Mouse (Mus musculus) ES-Bruce4 (cell line): ENCODE data around the gene Snx11. TPM values are rescaled to one million over a fixed set of nuclear protein-coding genes. Genes with fewer than 3 reads are reported as not detected.

Experiments used
- H3K27ac ChIP-seq: 2 replicates; pipeline ENCODE4 v1.5.1; 2012; ENCODE audit warnings: low read length, inconsistent platforms; ENCODE audit not compliant: insufficient read depth
- H3K27me3 ChIP-seq: 2 replicates; pipeline ENCODE4 v1.6.1; 2012; ENCODE audit warnings: mild to moderate bottlenecking, low read length, inconsistent platforms; ENCODE audit not compliant: control insufficient read depth, poor library complexity, insufficient read depth, severe bottlenecking
- H3K36me3 ChIP-seq: 2 replicates; pipeline ENCODE4 v1.6.1; 2012; ENCODE audit warnings: inconsistent platforms, mild to moderate bottlenecking, low read length, moderate library complexity; ENCODE audit not compliant: control insufficient read depth, poor library complexity, insufficient read depth, severe bottlenecking
- H3K4me1 ChIP-seq: one replicate; pipeline ENCODE4 v1.8.1; 2011; ENCODE audit warnings: low read length; ENCODE audit not compliant: control insufficient read depth, insufficient read depth
- H3K4me3 ChIP-seq: 2 replicates; pipeline ENCODE4 v1.5.1; 2011; ENCODE audit warnings: low read depth, mild to moderate bottlenecking, low read length
- H3K9ac ChIP-seq: 2 replicates; pipeline ENCODE4 v1.6.1; 2012; ENCODE audit warnings: low read depth, mild to moderate bottlenecking, inconsistent platforms; ENCODE audit not compliant: poor library complexity, severe bottlenecking
- H3K9me3 ChIP-seq: replicated peaks from 2 replicates; pipeline ENCODE4 v1.6.1; 2012; ENCODE audit warnings: mild to moderate bottlenecking, low read length, inconsistent platforms; ENCODE audit not compliant: control insufficient read depth, poor library complexity, insufficient read depth, severe bottlenecking
- CTCF ChIP-seq: IDR thresholded peaks from one replicate; pipeline ENCODE4 v1.8.1; 2011; ENCODE audit warnings: low read depth, low read length
- EP300 ChIP-seq: IDR thresholded peaks from 2 replicates; pipeline ENCODE4 v1.6.1; 2011; ENCODE audit warnings: low read depth, low read length; ENCODE audit not compliant: insufficient read depth
- POLR2A ChIP-seq: IDR thresholded peaks from one replicate; pipeline ENCODE4 v1.8.1; 2011; ENCODE audit warnings: low read length; ENCODE audit not compliant: insufficient read depth
- polyA plus RNA-seq: library from polyadenylated mRNA; stranded (reverse); fragments of >200 nt; gene quantifications from 2 replicates; pipeline ENCODE4 v1.2.4, GENCODE M21; 2011; ENCODE audit warnings: low read depth; ENCODE audit not compliant: missing spikeins, insufficient read depth, insufficient read length

The Snx11 gene
- polyA plus RNA-seq, 1 experiment = 27.3 TPM

DNA sequence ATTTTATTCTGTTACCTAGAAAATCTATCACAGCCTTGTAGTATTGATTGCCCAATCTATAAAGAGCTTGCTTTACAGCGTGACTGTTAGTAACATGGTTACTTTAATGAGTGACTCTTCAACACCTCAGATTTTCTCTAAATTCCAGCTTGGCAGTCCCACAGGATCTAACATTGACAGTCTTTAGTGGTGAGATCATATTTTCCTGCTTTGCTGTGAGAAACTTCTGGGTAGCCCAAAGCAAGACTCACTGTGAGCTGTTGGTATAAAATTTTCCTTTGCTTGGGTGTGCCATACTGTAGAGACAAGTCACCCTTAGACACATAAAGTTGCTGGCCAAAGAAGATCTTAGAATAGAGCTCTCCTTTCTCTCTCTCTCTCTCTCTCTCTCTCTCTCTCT is 51.5 kb downstream of the Snx11 start:
- Histone ChIP-seq H3K9me3 (no peaks in the 10 kb centered on the region), H3K4me1 (peaks cover 4% of the 10 kb centered on the region), H3K36me3 (no peaks in the 10 kb centered on the region), H3K27me3 (peaks cover 2% of the 10 kb centered on the region; the same call in 1 of the 2 replicates), H3K4me3 (no peak overlapping the region), H3K27ac (no peak overlapping the region), H3K9ac (no peak overlapping the region)
- TF ChIP-seq EP300 (no peak), POLR2A (no peak), CTCF (no peak)

DNA sequence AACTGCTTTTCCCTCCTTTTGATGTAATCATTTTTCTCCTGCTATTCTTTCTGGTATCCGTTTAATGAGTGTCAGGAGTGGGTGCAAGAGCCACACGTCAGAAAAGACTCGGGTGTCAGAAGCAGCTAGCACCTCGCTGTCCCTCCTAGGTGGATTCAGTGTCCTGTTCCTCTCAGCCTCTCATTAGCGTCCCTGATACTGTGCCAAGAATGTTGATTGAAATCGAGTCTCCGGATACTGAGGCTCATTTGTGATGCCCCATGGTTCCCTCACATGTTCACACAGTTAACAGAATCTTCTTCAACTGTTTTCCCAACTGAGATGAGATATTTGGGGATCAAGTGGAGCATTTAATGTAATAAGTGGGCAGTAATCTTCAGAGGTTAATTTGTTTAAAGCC is 58.8 kb downstream of the Snx11 start:
- Histone ChIP-seq H3K36me3 (no peaks in the 10 kb centered on the region), H3K4me3 (no peak overlapping the region), H3K9ac (no peak overlapping the region), H3K9me3 (no peaks in the 10 kb centered on the region), H3K27me3 (peaks cover 2% of the 10 kb centered on the region), H3K27ac (no peak overlapping the region), H3K4me1 (peaks cover 1% of the 10 kb centered on the region)
- TF ChIP-seq EP300 (no peak), CTCF (no peak), POLR2A (no peak)

Other genes starting within 250 kb of the Snx11 start
- 201 and 202 TPM in 2 replicates for gene Cbx1, start 11.6 kb upstream of the Snx11 start, polyA plus RNA-seq
- gene Nfe2l1, start 52.4 kb upstream of the Snx11 start, polyA plus RNA-seq = 181 and 194 TPM in 2 replicates
- 23.9 and 26.2 TPM in 2 replicates for gene Copz2, start 72.3 kb upstream of the Snx11 start, polyA plus RNA-seq
- gene Cdk5rap3, start 138.9 kb upstream of the Snx11 start, polyA plus RNA-seq = 93.3 and 109 TPM in 2 replicates
- gene Prr15l, start 150.5 kb upstream of the Snx11 start, polyA plus RNA-seq = 10.9 and 11.1 TPM in 2 replicates
- 23.6 and 24.1 TPM in 2 replicates for gene Pnpo, start 166.4 kb upstream of the Snx11 start, polyA plus RNA-seq
- 29.0 and 30.5 TPM in 2 replicates for gene Sp2, start 205.4 kb upstream of the Snx11 start, polyA plus RNA-seq
- 12.4 and 13.5 TPM in 2 replicates for gene Sp6, start 235.8 kb upstream of the Snx11 start, polyA plus RNA-seq